Mouse (Mus musculus): ENCODE measurements at regions not wholly inside any gene's neighbourhood (a gene's known extent, or its start where the extent isn't known, plus 50 kb on each side); places are given as distances from the start of the nearest gene placed in this dataset.

DNA sequence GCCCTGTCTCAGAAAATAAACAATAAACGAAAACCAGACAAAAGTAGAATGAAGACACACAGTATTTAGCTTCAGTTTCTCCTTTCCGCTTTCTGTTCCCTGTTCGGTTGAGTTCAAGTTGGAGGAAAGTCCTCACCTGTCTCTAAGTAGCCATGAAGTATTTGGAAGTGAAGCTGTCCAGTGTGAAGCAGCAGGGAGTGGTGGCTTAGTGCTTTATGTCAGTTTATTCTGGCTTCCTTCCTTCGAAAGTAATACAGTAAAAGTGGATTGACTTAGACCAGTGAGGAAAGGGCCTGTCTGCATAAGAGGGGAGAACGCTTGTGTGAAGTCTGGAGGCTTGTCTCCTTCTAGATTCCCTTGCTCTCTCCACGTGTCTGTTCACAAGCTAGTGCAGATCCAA lies 50.5 kb upstream of the Asprv1 start:
- CTCF ChIA-PET, result interaction anchor here (0.6 kb wide), 2 partner anchors 8 to 58 kb away, joined by 3 to 6 read pairs; no protein-coding TSS in a partner anchor

All from spleen, embryonic (tissue).